Mouse (Mus musculus): Measurements from ENCODE around the gene Fbxl18. TPM values are rescaled to one million over a fixed set of nuclear protein-coding genes. Genes with fewer than 3 reads are reported as not detected.

Fbxl18 gene
- total RNA-seq (2018; cell fraction: chromatin; rRNA removed) = 10 to 100 TPM in 24 of 26 experiments, 1 to 10 TPM in 2; 9.3 to 53.0 (median 32.1) TPM
- total RNA-seq (2018; cell fraction: cytosol; rRNA removed) = 1 to 10 TPM; 2.2 to 8.0 (median 5.6) TPM
- 10 to 100 TPM in 20 of 26 experiments, 1 to 10 TPM in 6; 4.3 to 34.8 (median 15.7) TPM for total RNA-seq (2018; cell fraction: nucleus; rRNA removed)
- 2.5 to 5.4 TPM (median 3.5 TPM) in 3 replicates for polyA plus RNA-seq (2018)

GRCm38 (mm10) chr5:142894918-142895613, at the start of gene Fbxl18:
Gene Fbxl18 (minus strand): TSS chr5:142895421.
- Histone ChIP-seq H3K36me3 (ENCODE audit: inconsistent target) (no peaks in the 10 kb centered on the region), H3K79me2 (ENCODE audit: inconsistent target) (peaks cover 53% of the 10 kb centered on the region), H3K27ac (peak within 1 kb of the TSS; percentile 86), H3K4me3 (ENCODE audit: inconsistent target) (peak within 1 kb of the TSS; percentile 94)
- 1% methylated on average over 27 of the region's 40 CpGs for WGBS (ENCODE audit: missing documents)

DNA sequence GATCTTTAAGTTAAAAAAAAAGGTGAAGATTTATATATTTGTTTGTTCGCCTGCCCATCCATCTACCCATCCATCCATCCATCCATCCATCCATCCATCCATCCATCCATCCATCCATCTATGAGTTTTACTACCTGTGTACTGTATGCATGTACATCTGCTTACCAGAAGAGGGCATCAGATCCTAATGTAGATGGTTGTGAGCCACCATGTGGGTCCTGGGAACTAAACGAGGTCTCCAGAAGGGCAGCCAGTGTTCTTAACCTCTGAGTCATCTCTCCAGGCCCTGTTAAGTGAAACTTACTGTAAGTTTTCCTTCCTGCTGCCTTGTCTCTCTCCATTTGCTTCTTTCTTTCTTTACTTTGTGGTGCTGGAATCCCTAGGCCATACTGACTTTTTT, 45.2 kb upstream of the Fbxl18 start:
- WGBS (ENCODE audit: missing documents) = 60% methylated on average over 2 of the region's 2 CpGs
- Histone ChIP-seq H3K4me3 (ENCODE audit: inconsistent target) (no peak overlapping the region), H3K36me3 (ENCODE audit: inconsistent target) (no peaks in the 10 kb centered on the region), H3K79me2 (ENCODE audit: inconsistent target) (no peaks in the 10 kb centered on the region), H3K27ac (no peak overlapping the region)

GRCm38 (mm10) chr5:142937956-142938727, 42.9 kb upstream of the Fbxl18 start:
- no peaks in the 10 kb centered on the region; the same call in 1 of the 2 replicates for H3K79me2 ChIP-seq (ENCODE audit: inconsistent target)
- H3K4me3 ChIP-seq (ENCODE audit: inconsistent target) = no peak overlapping the region
- WGBS (ENCODE audit: missing documents) = 57% methylated on average over 18 of the region's 19 CpGs
- H3K27ac ChIP-seq = no peak overlapping the region
- no peaks in the 10 kb centered on the region for H3K36me3 ChIP-seq (ENCODE audit: inconsistent target)

- 6% methylated on average over 16 of the region's 17 CpGs for WGBS (ENCODE audit: missing documents)
- Histone ChIP-seq H3K4me3 (ENCODE audit: inconsistent target) (no peak overlapping the region), H3K36me3 (ENCODE audit: inconsistent target) (no peaks in the 10 kb centered on the region), H3K27ac (no peak overlapping the region), H3K79me2 (ENCODE audit: inconsistent target) (peaks cover 17% of the 10 kb centered on the region)
Measured at GRCm38 (mm10) chr5:142936336-142936719, 41.1 kb upstream of the Fbxl18 start.

- peaks cover 22% of the 10 kb centered on the region for H3K79me2 ChIP-seq (ENCODE audit: inconsistent target)
- WGBS (ENCODE audit: missing documents) = 44% methylated on average over 13 of the region's 13 CpGs
- no peak overlapping the region for H3K4me3 ChIP-seq (ENCODE audit: inconsistent target)
- no peak overlapping the region for H3K27ac ChIP-seq
- no peaks in the 10 kb centered on the region for H3K36me3 ChIP-seq (ENCODE audit: inconsistent target)
Measured at GRCm38 (mm10) chr5:142935642-142936335, 40.6 kb upstream of the Fbxl18 start.

DNA sequence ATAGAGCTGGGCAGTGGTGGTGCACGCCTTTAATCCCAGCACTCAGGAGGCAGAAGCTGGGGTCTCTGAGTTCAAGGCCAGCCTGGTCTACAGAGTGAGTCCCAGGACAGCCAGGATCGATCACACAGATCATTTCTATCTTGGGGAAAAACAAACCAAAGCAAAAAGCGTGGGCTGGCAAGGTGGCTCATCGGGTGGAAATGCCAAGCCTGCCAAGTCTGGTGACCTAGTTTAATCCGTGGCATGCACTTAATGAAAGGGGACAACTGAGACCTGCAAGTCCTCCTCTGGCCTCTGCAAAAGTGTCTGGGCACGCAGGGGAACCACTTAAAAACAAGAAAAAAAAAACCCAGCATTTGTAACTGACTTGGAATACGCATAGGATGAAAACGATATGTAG, 37.5 kb upstream of the Fbxl18 start:
- WGBS (ENCODE audit: missing documents) = 64% methylated on average over 8 of the region's 8 CpGs
- no peak overlapping the region for H3K4me3 ChIP-seq (ENCODE audit: inconsistent target)

DNA sequence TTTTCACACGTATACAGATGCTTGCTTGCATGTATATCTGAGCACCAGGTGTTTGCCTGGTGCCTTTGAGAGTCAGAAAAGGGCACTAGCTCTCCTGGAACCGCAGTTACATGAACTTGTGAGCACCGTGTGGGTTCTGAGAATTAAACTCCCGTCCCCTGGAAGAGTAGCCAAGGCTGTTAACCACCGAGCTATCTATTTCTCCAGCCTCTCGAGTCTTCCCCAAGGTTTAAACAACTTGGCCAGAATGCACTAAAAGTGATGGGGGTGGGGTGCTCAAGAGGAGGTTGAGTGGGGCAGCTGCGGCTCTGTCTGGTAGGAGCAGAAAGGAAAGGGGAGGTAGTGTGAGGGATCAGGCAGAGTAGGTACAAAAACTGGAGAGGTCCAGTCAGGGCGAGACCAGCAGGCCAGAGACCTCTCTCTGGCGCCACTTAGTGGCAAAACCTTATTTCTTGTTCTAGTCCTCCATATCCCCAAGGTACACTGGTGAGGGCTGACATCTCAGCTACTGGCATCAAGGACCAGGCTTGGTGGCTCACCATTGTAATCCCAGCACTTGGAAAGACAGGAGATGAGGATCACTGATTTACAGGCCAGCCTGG, 37.0 kb upstream of the Fbxl18 start:
- peak overlapping the region; percentile 6; the same call in 1 of the 2 replicates for H3K4me3 ChIP-seq (ENCODE audit: inconsistent target)
- no peaks in the 10 kb centered on the region for H3K36me3 ChIP-seq (ENCODE audit: inconsistent target)
- peak overlapping the region; percentile 48 for H3K27ac ChIP-seq
- WGBS (ENCODE audit: missing documents) = 8% methylated on average over 8 of the region's 9 CpGs
- H3K79me2 ChIP-seq (ENCODE audit: inconsistent target) = peaks cover 38% of the 10 kb centered on the region

More for the DNA sequence above, 37.5 kb upstream of the Fbxl18 start:
- no peak overlapping the region for H3K27ac ChIP-seq
- no peaks in the 10 kb centered on the region for H3K36me3 ChIP-seq (ENCODE audit: inconsistent target)
- peaks cover 38% of the 10 kb centered on the region for H3K79me2 ChIP-seq (ENCODE audit: inconsistent target)

DNA sequence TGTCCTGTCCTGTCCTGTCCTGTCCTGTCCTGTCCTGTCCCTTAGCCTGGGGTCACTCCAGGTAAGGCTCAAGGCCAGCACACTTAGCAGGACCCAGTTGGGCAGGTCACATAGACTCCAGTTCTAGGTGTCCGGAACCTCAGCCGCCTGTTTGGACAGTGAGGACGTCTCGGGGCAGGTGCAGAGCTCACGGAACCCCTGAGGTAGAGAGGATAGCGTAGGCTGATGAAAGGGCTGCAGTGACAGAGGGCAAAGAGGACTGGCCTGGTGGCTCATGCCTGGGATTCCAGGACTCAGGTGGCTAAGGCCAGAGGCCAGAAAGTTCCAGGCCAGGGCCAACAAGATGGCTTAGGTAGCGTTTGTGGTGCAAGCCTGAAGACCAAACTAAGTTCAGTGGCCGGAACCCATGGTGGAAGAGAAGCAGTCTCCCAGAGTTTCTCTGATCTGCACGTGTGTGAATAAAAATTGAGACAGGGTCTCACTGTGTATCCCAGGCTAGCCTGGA, 36.1 kb upstream of the Fbxl18 start:
- H3K4me3 ChIP-seq (ENCODE audit: inconsistent target) = no peak overlapping the region
- H3K79me2 ChIP-seq (ENCODE audit: inconsistent target) = peaks cover 38% of the 10 kb centered on the region
- H3K27ac ChIP-seq = peak overlapping the region; percentile 48; the same call in 1 of the 2 replicates
- H3K36me3 ChIP-seq (ENCODE audit: inconsistent target) = no peaks in the 10 kb centered on the region
- 92% methylated on average over 9 of the region's 9 CpGs for WGBS (ENCODE audit: missing documents)

- Histone ChIP-seq H3K79me2 (ENCODE audit: inconsistent target) (peaks cover 38% of the 10 kb centered on the region), H3K4me3 (ENCODE audit: inconsistent target) (peak overlapping the region; percentile 61), H3K36me3 (ENCODE audit: inconsistent target) (no peaks in the 10 kb centered on the region), H3K27ac (peak overlapping the region; percentile 99)
- 15% methylated on average over 4 of the region's 4 CpGs for WGBS (ENCODE audit: missing documents)
Measured at GRCm38 (mm10) chr5:142929400-142929752, 34.2 kb upstream of the Fbxl18 start.

DNA sequence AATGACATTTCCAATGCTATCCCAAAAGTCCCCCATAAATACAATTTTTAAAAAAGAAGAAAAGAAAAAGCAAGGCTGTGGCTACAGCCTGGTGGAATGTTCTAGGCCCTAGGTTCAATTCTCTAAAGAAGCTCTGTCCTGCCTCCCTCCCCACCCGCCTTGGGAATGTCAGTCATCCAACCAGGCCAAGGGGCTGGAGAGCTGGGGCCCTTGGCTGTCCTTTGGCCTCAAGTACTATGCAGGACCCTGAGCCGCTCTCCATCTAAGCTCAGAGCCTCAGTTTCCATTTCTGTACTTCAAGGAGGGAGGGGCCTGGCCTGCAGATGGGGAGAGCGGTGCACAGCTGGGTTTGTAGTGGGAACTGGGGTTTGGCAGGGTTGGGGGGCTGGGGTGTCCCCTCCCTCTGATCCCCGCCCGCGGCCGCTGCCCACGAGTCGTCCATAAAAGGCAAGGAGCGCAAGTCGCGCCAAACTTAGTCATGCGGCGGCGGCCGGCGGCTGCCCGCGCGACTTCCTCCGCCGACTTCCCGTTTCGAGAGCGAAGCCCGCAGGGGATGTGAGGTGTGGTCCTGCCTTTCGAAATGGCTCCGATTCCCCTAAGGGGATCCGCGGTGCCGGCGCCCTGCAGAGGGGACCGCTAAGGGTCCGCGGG, 33.7 kb upstream of the Fbxl18 start:
- H3K36me3 ChIP-seq (ENCODE audit: inconsistent target) = no peaks in the 10 kb centered on the region
- 5% methylated on average over 35 of the region's 35 CpGs for WGBS (ENCODE audit: missing documents)
- H3K79me2 ChIP-seq (ENCODE audit: inconsistent target) = peaks cover 38% of the 10 kb centered on the region
- peak overlapping the region; percentile 61 for H3K4me3 ChIP-seq (ENCODE audit: inconsistent target)
- H3K27ac ChIP-seq = peak overlapping the region; percentile 99

GRCm38 (mm10) chr5:142927341-142927930, 32.2 kb upstream of the Fbxl18 start:
- Histone ChIP-seq H3K79me2 (ENCODE audit: inconsistent target) (peaks cover 33% of the 10 kb centered on the region), H3K36me3 (ENCODE audit: inconsistent target) (no peaks in the 10 kb centered on the region), H3K27ac (peak overlapping the region; percentile 64; the same call in 1 of the 2 replicates), H3K4me3 (ENCODE audit: inconsistent target) (no peak overlapping the region)
- WGBS (ENCODE audit: missing documents) = 94% methylated on average over 12 of the region's 12 CpGs

- peaks cover 28% of the 10 kb centered on the region for H3K79me2 ChIP-seq (ENCODE audit: inconsistent target)
- H3K36me3 ChIP-seq (ENCODE audit: inconsistent target) = no peaks in the 10 kb centered on the region
- H3K4me3 ChIP-seq (ENCODE audit: inconsistent target) = no peak overlapping the region
- WGBS (ENCODE audit: missing documents) = 55% methylated on average over 3 of the region's 3 CpGs
- H3K27ac ChIP-seq = peak overlapping the region; percentile 64
Measured at GRCm38 (mm10) chr5:142926940-142927228, 31.7 kb upstream of the Fbxl18 start.

DNA sequence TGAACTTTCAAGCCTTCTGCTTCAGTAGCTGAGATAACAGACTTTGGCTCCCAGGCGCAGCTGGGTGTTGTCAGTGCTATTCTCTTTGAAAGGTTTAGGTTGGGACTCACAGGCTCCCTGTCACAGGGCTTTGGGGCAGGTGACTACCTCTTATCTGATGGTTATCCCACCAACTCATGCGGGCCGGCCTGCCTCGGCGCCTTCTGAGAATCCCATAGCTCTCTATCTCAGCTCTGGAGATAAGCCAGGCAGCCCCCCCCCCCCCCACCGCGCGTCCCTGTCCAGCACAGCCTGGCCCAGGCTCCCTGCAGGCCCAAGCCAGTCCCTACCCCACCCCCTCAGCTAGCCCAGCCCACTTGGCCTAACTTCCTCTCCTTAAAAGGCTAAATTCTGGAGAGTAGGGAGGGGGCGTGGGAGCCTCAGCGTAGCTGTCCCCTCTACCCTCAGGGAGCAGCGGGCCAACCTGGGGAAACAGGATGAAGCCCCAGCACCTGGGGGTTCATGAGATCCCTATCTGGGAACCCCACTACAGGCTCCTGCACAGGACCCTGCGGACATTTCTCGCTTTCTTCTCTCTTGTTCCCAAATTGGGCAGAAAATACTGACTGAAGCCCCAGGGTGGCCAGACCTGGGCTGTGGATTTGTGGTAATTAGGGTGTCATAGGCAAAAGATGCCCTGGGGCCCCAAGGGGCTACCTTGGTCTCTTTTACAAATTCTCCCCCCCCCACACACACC, 31.2 kb upstream of the Fbxl18 start:
- Histone ChIP-seq H3K4me3 (ENCODE audit: inconsistent target) (no peak overlapping the region), H3K79me2 (ENCODE audit: inconsistent target) (peaks cover 22% of the 10 kb centered on the region), H3K36me3 (ENCODE audit: inconsistent target) (no peaks in the 10 kb centered on the region), H3K27ac (peak overlapping the region; percentile 64)
- WGBS (ENCODE audit: missing documents) = 20% methylated on average over 13 of the region's 13 CpGs
